Mouse (Mus musculus) cerebellum, adult 2 months (tissue): ENCODE measurements at regions not wholly inside any gene's neighbourhood (a gene's known extent, or its start where the extent isn't known, plus 50 kb on each side); places are given as distances from the start of the nearest gene placed in this dataset.

Experiments used
- CTCF ChIP-seq: fragments of 200-500 bp; IDR thresholded peaks from 2 replicates; pipeline ENCODE4 v1.5.1; 2011; ENCODE audit warnings: low read depth, mild to moderate bottlenecking, control low read depth, low read length, moderate library complexity, borderline replicate concordance; ENCODE audit not compliant: insufficient read depth
- POLR2A ChIP-seq: fragments of 200-500 bp; IDR thresholded peaks from 2 replicates; pipeline ENCODE4 v1.6.1; 2011; ENCODE audit warnings: low read length, control low read depth, borderline replicate concordance; ENCODE audit not compliant: insufficient read depth

DNA sequence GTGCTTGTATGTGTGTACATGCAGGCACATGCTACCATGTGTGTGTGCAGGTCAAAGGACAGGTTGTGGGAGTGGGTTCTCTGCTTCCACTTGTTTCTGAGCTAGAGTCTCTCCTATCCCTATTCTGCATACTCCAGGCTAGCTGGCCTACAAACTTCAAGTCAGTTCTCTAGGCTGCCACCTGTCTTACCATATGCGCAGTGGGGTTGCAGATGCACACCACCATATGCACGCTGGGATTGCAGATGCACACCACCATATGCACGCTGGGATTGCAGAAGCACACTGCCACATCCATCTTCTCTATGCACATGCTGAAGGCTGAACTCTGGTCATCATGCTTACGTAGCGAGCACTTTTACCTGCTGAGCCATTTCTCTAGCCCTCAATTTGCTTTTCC lies 54.1 kb upstream of the Sox1 start:
- TF ChIP-seq CTCF (no peak), POLR2A (no peak)
